Mouse (Mus musculus): Measurements from ENCODE around the gene Tstd2. TPM values are rescaled to one million over a fixed set of nuclear protein-coding genes. Genes with fewer than 3 reads are reported as not detected.
A peak's percentile ranks its signal among the peaks of the same experiment; 100 is the strongest.

Tstd2 gene
- total and polyA plus RNA-seq, 3 experiments: 27.8 to 30.1 TPM; not detected in 1

DNA sequence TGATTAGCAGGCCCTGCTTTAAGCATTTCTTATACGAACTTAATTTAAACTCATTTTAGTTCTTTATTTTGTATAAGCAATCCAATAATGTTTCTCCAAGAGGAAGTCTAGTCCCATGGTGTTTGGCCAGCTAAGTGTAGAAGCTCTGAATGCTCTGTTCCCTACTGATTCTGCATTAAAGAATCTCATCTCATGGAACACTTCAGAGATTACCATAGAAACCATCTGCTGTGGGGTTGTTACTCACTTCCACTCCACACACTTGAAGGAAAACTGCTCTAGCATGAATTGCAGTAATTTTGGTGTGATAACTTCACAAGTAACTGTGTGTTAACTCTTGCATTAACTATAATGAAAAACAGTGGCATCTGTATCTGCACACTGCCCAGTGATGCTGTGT, 8.4 kb upstream of the Tstd2 start:
- Histone ChIP-seq H3K27ac (ENCODE audit: control insufficient read depth, low read depth, low read length) (no peak overlapping the region), H3K4me3 (ENCODE audit: control insufficient read depth in 1 of 2, insufficient read depth in 1 of 2, low read depth in 2 of 2, low read length in 2 of 2) (no peak overlapping the region), H3K79me2 (ENCODE audit: control insufficient read depth, insufficient read depth, low read length, poor library complexity) (peaks cover 24% of the 10 kb centered on the region), H3K27me3 (ENCODE audit: control insufficient read depth in 1 of 2, insufficient read depth in 2 of 2, low read length in 2 of 2) (no peaks in the 10 kb centered on the region), H3K9me3 (replicated peaks; ENCODE audit: insufficient read depth, low read length) (no peaks in the 10 kb centered on the region), H3K4me1 (ENCODE audit: control insufficient read depth in 1 of 2, insufficient read depth in 2 of 2, low read length in 2 of 2) (0 out of 4 replicates have a peak, but pooled peaks cover 0 to 3% of the 10 kb centered on the region in 2 experiments), H3K9ac (ENCODE audit: control insufficient read depth, low read depth, low read length, poor library complexity, severe bottlenecking) (no peak overlapping the region), H3K36me3 (ENCODE audit: control insufficient read depth in 1 of 2, insufficient read depth in 2 of 2, low read length in 2 of 2) (peaks cover 2 to 34% of the 10 kb centered on the region in 2 experiments)
- TF ChIP-seq MAZ (IDR thresholded peaks at IDR 0.05; ENCODE audit: low read depth, low read length) (no peak), USF1 (IDR thresholded peaks at IDR 0.05; ENCODE audit: low read depth, low read length) (no peak), UBTF (IDR thresholded peaks at IDR 0.05; ENCODE audit: borderline replicate concordance, insufficient read depth, low read depth, low read length) (no peak), POLR2A (IDR thresholded peaks at IDR 0.05; ENCODE audit: control insufficient read depth in 1 of 2, insufficient read depth in 1 of 2, low read depth in 1 of 2, low read length in 2 of 2, poor library complexity in 1 of 2) (no peak), JUND (IDR thresholded peaks at IDR 0.05; ENCODE audit: low read depth, low read length) (no peak), MEF2A (IDR thresholded peaks at IDR 0.05; ENCODE audit: extremely low read depth, insufficient replicate concordance, low read depth, low read length, poor library complexity, severe bottlenecking) (no peak), SIN3A (IDR thresholded peaks at IDR 0.05; ENCODE audit: low read length) (no peak), CTCF (IDR thresholded peaks at IDR 0.05 in 2 of 3, conservative IDR thresholded peaks at IDR 0.05 in 1 of 3; ENCODE audit: control insufficient read depth in 1 of 3, insufficient read depth in 1 of 3, low read depth in 2 of 3, low read length in 3 of 3, poor library complexity in 1 of 3, severe bottlenecking in 1 of 3) (no peak), TBP (IDR thresholded peaks at IDR 0.05; ENCODE audit: low read depth, low read length) (no peak), MXI1 (IDR thresholded peaks at IDR 0.05; ENCODE audit: low read depth, low read length) (no peak)
- no peak for DNase-seq (ENCODE audit: low read depth, low spot score)

GRCm38 (mm10) chr4:46144323-46144722, 5.8 kb upstream of the Tstd2 start:
- Histone ChIP-seq H3K27me3 (ENCODE audit: control insufficient read depth in 1 of 2, insufficient read depth in 2 of 2, low read length in 2 of 2) (no peaks in the 10 kb centered on the region), H3K79me2 (ENCODE audit: control insufficient read depth, insufficient read depth, low read length, poor library complexity) (peaks cover 44% of the 10 kb centered on the region)
- peak; percentile 59 for DNase-seq (ENCODE audit: low read depth, low spot score)

GRCm38 (mm10) chr4:46137629-46138286, 736 bp downstream of the Tstd2 start:
- peak overlapping the region; percentile 95 for H3K9ac ChIP-seq (ENCODE audit: control insufficient read depth, low read depth, low read length, poor library complexity, severe bottlenecking)
- peak overlapping the region; percentile 42 for H3K27ac ChIP-seq (ENCODE audit: control insufficient read depth, low read depth, low read length)
- peaks cover 54% of the 10 kb centered on the region for H3K79me2 ChIP-seq (ENCODE audit: control insufficient read depth, insufficient read depth, low read length, poor library complexity)
- peaks cover 0 to 25% of the 10 kb centered on the region in 2 experiments; a peak in 3 of 4 replicates for H3K36me3 ChIP-seq (ENCODE audit: control insufficient read depth in 1 of 2, insufficient read depth in 2 of 2, low read length in 2 of 2)
- peak; percentile 79 for DNase-seq (ENCODE audit: low read depth, low spot score)
- peak overlapping the region; percentile 83 to 99 for H3K4me3 ChIP-seq (ENCODE audit: control insufficient read depth in 1 of 2, insufficient read depth in 1 of 2, low read depth in 2 of 2, low read length in 2 of 2)
- H3K9me3 ChIP-seq (replicated peaks; ENCODE audit: insufficient read depth, low read length): no peaks in the 10 kb centered on the region
- peaks cover 5 to 16% of the 10 kb centered on the region in 2 experiments; a peak in 3 of 4 replicates for H3K4me1 ChIP-seq (ENCODE audit: control insufficient read depth in 1 of 2, insufficient read depth in 2 of 2, low read length in 2 of 2)
- H3K27me3 ChIP-seq (ENCODE audit: control insufficient read depth in 1 of 2, insufficient read depth in 2 of 2, low read length in 2 of 2): no peaks in the 10 kb centered on the region
- TF ChIP-seq ZC3H11A (IDR thresholded peaks at IDR 0.05; ENCODE audit: low read depth, low read length) (no peak), MAX (IDR thresholded peaks at IDR 0.05; ENCODE audit: low read length) (peak; percentile 37), POLR2AphosphoS2 (IDR thresholded peaks at IDR 0.05; ENCODE audit: low read length) (no peak), MAZ (IDR thresholded peaks at IDR 0.05; ENCODE audit: low read depth, low read length) (no peak), ZKSCAN1 (IDR thresholded peaks at IDR 0.05; ENCODE audit: low read depth, low read length) (no peak), MXI1 (IDR thresholded peaks at IDR 0.05; ENCODE audit: low read depth, low read length) (peak; percentile 89), TAL1 (IDR thresholded peaks at IDR 0.05; ENCODE audit: low read length) (no peak), ETS1 (IDR thresholded peaks at IDR 0.05; ENCODE audit: low read depth, low read length) (no peak), MYC (IDR thresholded peaks at IDR 0.05; ENCODE audit: low read depth, low read length) (peak; percentile 83), BHLHE40 (IDR thresholded peaks at IDR 0.05; ENCODE audit: borderline replicate concordance, low read depth, low read length) (no peak), RCOR1 (IDR thresholded peaks at IDR 0.05; ENCODE audit: low read depth, low read length) (no peak), GATA1 (IDR thresholded peaks at IDR 0.05; ENCODE audit: low read depth, low read length) (no peak), ELF1 (IDR thresholded peaks at IDR 0.05; ENCODE audit: low read depth, low read length) (0 out of 2 replicates have a peak, but pooled peaks have one; percentile 36), HCFC1 (IDR thresholded peaks at IDR 0.05; ENCODE audit: low read depth, low read length) (no peak), NELFE (IDR thresholded peaks at IDR 0.05; ENCODE audit: low read depth, low read length) (no peak)

More at GRCm38 (mm10) chr4:46144323-46144722, 5.8 kb upstream of the Tstd2 start:
- H3K27ac ChIP-seq (ENCODE audit: control insufficient read depth, low read depth, low read length): no peak overlapping the region
- H3K4me1 ChIP-seq (ENCODE audit: control insufficient read depth in 1 of 2, insufficient read depth in 2 of 2, low read length in 2 of 2): peaks cover 2 to 12% of the 10 kb centered on the region in 2 experiments; a peak in 3 of 4 replicates
- H3K36me3 ChIP-seq (ENCODE audit: control insufficient read depth in 1 of 2, insufficient read depth in 2 of 2, low read length in 2 of 2): peaks cover 15 to 20% of the 10 kb centered on the region in 2 experiments
- H3K9ac ChIP-seq (ENCODE audit: control insufficient read depth, low read depth, low read length, poor library complexity, severe bottlenecking): no peak overlapping the region
- no peaks in the 10 kb centered on the region for H3K9me3 ChIP-seq (replicated peaks; ENCODE audit: insufficient read depth, low read length)
- TF ChIP-seq NELFE (IDR thresholded peaks at IDR 0.05; ENCODE audit: low read depth, low read length): no peak
- TF ChIP-seq TBP (IDR thresholded peaks at IDR 0.05; ENCODE audit: low read depth, low read length): no peak
- TF ChIP-seq CTCF (IDR thresholded peaks at IDR 0.05 in 2 of 3, conservative IDR thresholded peaks at IDR 0.05 in 1 of 3; ENCODE audit: control insufficient read depth in 1 of 3, insufficient read depth in 1 of 3, low read depth in 2 of 3, low read length in 3 of 3, poor library complexity in 1 of 3, severe bottlenecking in 1 of 3): peak; percentile 48 to 60 (median 55)
- peak; percentile 29; the same call in 1 of the 2 replicates for TF ChIP-seq SMC3 (IDR thresholded peaks at IDR 0.05; ENCODE audit: low read depth, low read length)
- H3K4me3 ChIP-seq (ENCODE audit: control insufficient read depth in 1 of 2, insufficient read depth in 1 of 2, low read depth in 2 of 2, low read length in 2 of 2): no peak overlapping the region

Measured in MEL (cell line).